Mouse (Mus musculus): Measurements from ENCODE around the gene Rapgef4.

Gene Rapgef4

GRCm38 (mm10) chr2:71980771-71981342 is at the start of gene Rapgef4:
Gene Rapgef4, plus strand, starts transcription at chr2:71981240.
- DNase-seq = no peak

- no peak for DNase-seq
These were observed 47.0 kb upstream of the Rapgef4 start for GRCm38 (mm10) chr2:71934046-71934445.

GRCm38 (mm10) chr2:71936711-71937110 is 44.3 kb upstream of the Rapgef4 start:
- no peak for DNase-seq

GRCm38 (mm10) chr2:71937649-71938308 is 43.3 kb upstream of the Rapgef4 start:
- DNase-seq = no peak

GRCm38 (mm10) chr2:71938716-71939393 is 42.2 kb upstream of the Rapgef4 start:
- DNase-seq = no peak

GRCm38 (mm10) chr2:71941005-71941720 is 39.9 kb upstream of the Rapgef4 start:
- DNase-seq = no peak

- DNase-seq = no peak
These were observed 39.3 kb upstream of the Rapgef4 start for GRCm38 (mm10) chr2:71941721-71942087.

- DNase-seq = no peak
These were observed 29.8 kb upstream of the Rapgef4 start for GRCm38 (mm10) chr2:71951212-71951611.

GRCm38 (mm10) chr2:71955637-71956036 is 25.4 kb upstream of the Rapgef4 start:
- peak; percentile 60 for DNase-seq

- DNase-seq = peak; percentile 23
These were observed 24.6 kb upstream of the Rapgef4 start for GRCm38 (mm10) chr2:71956463-71956862.

- no peak for DNase-seq
These were observed 23.1 kb upstream of the Rapgef4 start for GRCm38 (mm10) chr2:71957951-71958350.

GRCm38 (mm10) chr2:71958393-71958792 is 22.6 kb upstream of the Rapgef4 start:
- no peak for DNase-seq

- no peak for DNase-seq
These were observed 16.8 kb upstream of the Rapgef4 start for GRCm38 (mm10) chr2:71964216-71964615.

- peak; percentile 58 for DNase-seq
These were observed 15.6 kb upstream of the Rapgef4 start for GRCm38 (mm10) chr2:71965476-71965875.

GRCm38 (mm10) chr2:71966737-71967136 is 14.3 kb upstream of the Rapgef4 start:
- DNase-seq = no peak

GRCm38 (mm10) chr2:71967855-71968254 is 13.2 kb upstream of the Rapgef4 start:
- no peak for DNase-seq

GRCm38 (mm10) chr2:71973646-71974045 is 7.4 kb upstream of the Rapgef4 start:
- DNase-seq = no peak

GRCm38 (mm10) chr2:71974143-71974846 is 6.7 kb upstream of the Rapgef4 start:
- DNase-seq = no peak

- no peak for DNase-seq
These were observed 1.1 kb upstream of the Rapgef4 start for GRCm38 (mm10) chr2:71979981-71980380.

GRCm38 (mm10) chr2:71981343-71981851 is 357 bp downstream of the Rapgef4 start:
- no peak for DNase-seq

- no peak for DNase-seq
These were observed 856 bp downstream of the Rapgef4 start for GRCm38 (mm10) chr2:71981896-71982295.

- peak; percentile 45 for DNase-seq
These were observed 2.0 kb downstream of the Rapgef4 start for GRCm38 (mm10) chr2:71982868-71983597.

Data from lung, postnatal 14 days (tissue).